Mouse (Mus musculus) myocyte (in vitro differentiated cells): ENCODE measurements around the gene Gnb3. TPM values are rescaled to one million over a fixed set of nuclear protein-coding genes. Genes with fewer than 3 reads are reported as not detected.
"Not testable (repeated sequence)": the region's sequence is repeated elsewhere in the genome, so short reads cannot be mapped to it uniquely, and the experiment has no call there.

Experiments
- H3K27me3 ChIP-seq: one replicate; pipeline ENCODE4 v1.6.1; 2011; ENCODE audit not compliant: control insufficient read depth, insufficient read depth, insufficient read length
- H3K36me3 ChIP-seq: one replicate; pipeline ENCODE4 v1.6.1; 2011; ENCODE audit not compliant: control insufficient read depth, insufficient read depth
- H3K4me2 ChIP-seq: one replicate; pipeline ENCODE4 v1.6.1; 2011; ENCODE audit warnings: low read depth, control low read depth
- H3K4me3 ChIP-seq: one replicate; pipeline ENCODE4 v1.5.1; 2011; ENCODE audit warnings: mild to moderate bottlenecking, control low read depth, moderate library complexity
- H3K79me2 ChIP-seq: one replicate; pipeline ENCODE4 v1.6.1; 2011; ENCODE audit not compliant: control insufficient read depth, insufficient read depth
- H3ac ChIP-seq: one replicate; pipeline ENCODE4 v1.6.1; 2011; ENCODE audit not compliant: control insufficient read depth, insufficient read length
- CEBPB ChIP-seq: IDR thresholded peaks from 2 replicates; pipeline ENCODE4 v1.6.1; 2011; ENCODE audit warnings: mild to moderate bottlenecking, moderate library complexity; ENCODE audit not compliant: poor library complexity, insufficient read depth, severe bottlenecking
- E2F4 ChIP-seq: IDR thresholded peaks from one replicate; pipeline ENCODE4 v1.6.1; 2011; ENCODE audit warnings: mild to moderate bottlenecking, control low read depth, moderate library complexity; ENCODE audit not compliant: insufficient read depth
- MAX ChIP-seq: IDR thresholded peaks from one replicate; pipeline ENCODE4 v1.6.1; 2011; ENCODE audit warnings: low read depth, mild to moderate bottlenecking, control low read depth
- MYOD1 ChIP-seq, 3 experiments: IDR thresholded peaks; one replicate each; pipeline ENCODE4 v1.6.1; 2011; ENCODE audit warnings: control low read depth in 2 of 3, low read depth in 2 of 3, mild to moderate bottlenecking in 2 of 3, moderate library complexity in 1 of 3; ENCODE audit not compliant: insufficient read length in 2 of 3, control insufficient read depth in 1 of 3
- MYOG ChIP-seq, 3 experiments: IDR thresholded peaks; one replicate each; pipeline ENCODE4 v1.6.1; 2011; ENCODE audit warnings: control low read depth in 2 of 3, low read depth in 2 of 3, mild to moderate bottlenecking in 2 of 3; ENCODE audit not compliant: insufficient read length in 2 of 3, control insufficient read depth in 1 of 3, insufficient read depth in 1 of 3
- POLR2A ChIP-seq: IDR thresholded peaks from one replicate; pipeline ENCODE4 v1.6.1; 2011; ENCODE audit warnings: low read depth, mild to moderate bottlenecking, control low read depth, moderate library complexity; ENCODE audit not compliant: insufficient read length
- POLR2AphosphoS2 ChIP-seq: IDR thresholded peaks from one replicate; pipeline ENCODE4 v1.6.1; 2011; ENCODE audit warnings: low read depth, control low read depth; ENCODE audit not compliant: insufficient read length
- REST ChIP-seq: IDR thresholded peaks from one replicate; pipeline ENCODE4 v1.6.1; 2011; ENCODE audit warnings: mild to moderate bottlenecking, control low read depth, moderate library complexity; ENCODE audit not compliant: insufficient read depth, insufficient read length
- SRF ChIP-seq: IDR thresholded peaks from one replicate; pipeline ENCODE4 v1.6.1; 2011; ENCODE audit warnings: low read depth; ENCODE audit not compliant: control insufficient read depth, insufficient read length
- TCF12 ChIP-seq: IDR thresholded peaks from one replicate; pipeline ENCODE4 v1.6.1; 2011; ENCODE audit warnings: mild to moderate bottlenecking, control low read depth; ENCODE audit not compliant: poor library complexity, insufficient read depth, severe bottlenecking
- TCF3 ChIP-seq: IDR thresholded peaks from one replicate; pipeline ENCODE4 v1.6.1; 2011; ENCODE audit warnings: low read depth, control low read depth; ENCODE audit not compliant: insufficient read length
- USF1 ChIP-seq: IDR thresholded peaks from one replicate; pipeline ENCODE4 v1.6.1; 2011; ENCODE audit warnings: low read depth, mild to moderate bottlenecking, control low read depth, moderate library complexity
- polyA plus RNA-seq: library from polyadenylated mRNA; unstranded; fragments of >200 nt; fragmentation: generic; extraction: Trizol; gene quantifications from one replicate; pipeline ENCODE4 v1.2.1, GENCODE M21; 2012; ENCODE audit warnings: missing spikeins

The Gnb3 gene
- polyA plus RNA-seq, 1 experiment = 0.11 TPM

GRCm38 (mm10) chr6:124811701-124812560 lies 28.1 kb downstream of the Gnb3 start:
- H3K27me3 ChIP-seq = no peaks in the 10 kb centered on the region
- H3ac ChIP-seq = peak overlapping the region; percentile 30
- TF ChIP-seq CEBPB (no peak), POLR2AphosphoS2 (peak; percentile 10)
- H3K4me3 ChIP-seq = peak overlapping the region; percentile 97
- peak overlapping the region; percentile 83 for H3K4me2 ChIP-seq
- peaks cover 7% of the 10 kb centered on the region for H3K36me3 ChIP-seq
- peaks cover 29% of the 10 kb centered on the region for H3K79me2 ChIP-seq

GRCm38 (mm10) chr6:124811403-124811665 lies 28.7 kb downstream of the Gnb3 start:
- Histone ChIP-seq H3K36me3 (peaks cover 6% of the 10 kb centered on the region), H3K4me3 (peak overlapping the region; percentile 97), H3K79me2 (peaks cover 29% of the 10 kb centered on the region), H3K27me3 (no peaks in the 10 kb centered on the region), H3K4me2 (peak overlapping the region; percentile 83), H3ac (no peak overlapping the region)
- TF ChIP-seq MAX = no peak
- no peak for TF ChIP-seq TCF3
- no peak for TF ChIP-seq POLR2AphosphoS2
- TF ChIP-seq TCF12 = no peak
- no peak for TF ChIP-seq E2F4
- TF ChIP-seq MYOD1 (IDR thresholded peaks at IDR 0.05; ENCODE audit: control insufficient read depth in 1 of 3, insufficient read length in 2 of 3, low read depth in 2 of 3) = no peak
- no peak for TF ChIP-seq REST
- no peak for TF ChIP-seq SRF

GRCm38 (mm10) chr6:124810566-124811402 lies 29.3 kb downstream of the Gnb3 start:
- H3K27me3 ChIP-seq, H3ac ChIP-seq, H3K36me3 ChIP-seq: not testable (repeated sequence)
- H3K79me2 ChIP-seq = peaks cover 29% of the 10 kb centered on the region
- peak overlapping the region; percentile 81 for H3K4me3 ChIP-seq
- TF ChIP-seq POLR2A (peak; percentile 26), POLR2AphosphoS2 (peak; percentile 39), USF1 (peak; percentile 8)
- peak overlapping the region; percentile 92 for H3K4me2 ChIP-seq

- no peaks in the 10 kb centered on the region for H3K27me3 ChIP-seq
- H3ac ChIP-seq = peak overlapping the region; percentile 16
- TF ChIP-seq POLR2AphosphoS2 (peak; percentile 85), POLR2A (peak; percentile 49), TCF3 (no peak)
- H3K4me2 ChIP-seq = peak overlapping the region; percentile 92
- peaks cover 6% of the 10 kb centered on the region for H3K36me3 ChIP-seq
- H3K79me2 ChIP-seq = peaks cover 29% of the 10 kb centered on the region
- H3K4me3 ChIP-seq = peak overlapping the region; percentile 81
Measured at GRCm38 (mm10) chr6:124809775-124810538, 30.1 kb downstream of the Gnb3 start.

GRCm38 (mm10) chr6:124809052-124809774 lies 30.9 kb downstream of the Gnb3 start:
- Histone ChIP-seq H3K4me2 (peak overlapping the region; percentile 92), H3K27me3 (no peaks in the 10 kb centered on the region), H3K36me3 (peaks cover 6% of the 10 kb centered on the region), H3ac (peak overlapping the region; percentile 16), H3K79me2 (peaks cover 29% of the 10 kb centered on the region), H3K4me3 (peak overlapping the region; percentile 81)
- TF ChIP-seq MYOG (IDR thresholded peaks at IDR 0.05; ENCODE audit: control insufficient read depth in 1 of 3, insufficient read depth in 1 of 3, insufficient read length in 2 of 3, low read depth in 2 of 3) (peak in 2 of 3 experiments; percentile 30 to 69), USF1 (no peak), SRF (no peak), MYOD1 (IDR thresholded peaks at IDR 0.05; ENCODE audit: control insufficient read depth in 1 of 3, insufficient read length in 2 of 3, low read depth in 2 of 3) (peak in 2 of 3 experiments; percentile 21 to 46), E2F4 (no peak), MAX (no peak), REST (no peak), CEBPB (no peak), POLR2AphosphoS2 (peak; percentile 85), POLR2A (peak; percentile 63), TCF3 (no peak), TCF12 (no peak)
